Mouse (Mus musculus): ENCODE measurements at regions not wholly inside any gene's neighbourhood (a gene's known extent, or its start where the extent isn't known, plus 50 kb on each side); places are given as distances from the start of the nearest gene placed in this dataset.

DNA sequence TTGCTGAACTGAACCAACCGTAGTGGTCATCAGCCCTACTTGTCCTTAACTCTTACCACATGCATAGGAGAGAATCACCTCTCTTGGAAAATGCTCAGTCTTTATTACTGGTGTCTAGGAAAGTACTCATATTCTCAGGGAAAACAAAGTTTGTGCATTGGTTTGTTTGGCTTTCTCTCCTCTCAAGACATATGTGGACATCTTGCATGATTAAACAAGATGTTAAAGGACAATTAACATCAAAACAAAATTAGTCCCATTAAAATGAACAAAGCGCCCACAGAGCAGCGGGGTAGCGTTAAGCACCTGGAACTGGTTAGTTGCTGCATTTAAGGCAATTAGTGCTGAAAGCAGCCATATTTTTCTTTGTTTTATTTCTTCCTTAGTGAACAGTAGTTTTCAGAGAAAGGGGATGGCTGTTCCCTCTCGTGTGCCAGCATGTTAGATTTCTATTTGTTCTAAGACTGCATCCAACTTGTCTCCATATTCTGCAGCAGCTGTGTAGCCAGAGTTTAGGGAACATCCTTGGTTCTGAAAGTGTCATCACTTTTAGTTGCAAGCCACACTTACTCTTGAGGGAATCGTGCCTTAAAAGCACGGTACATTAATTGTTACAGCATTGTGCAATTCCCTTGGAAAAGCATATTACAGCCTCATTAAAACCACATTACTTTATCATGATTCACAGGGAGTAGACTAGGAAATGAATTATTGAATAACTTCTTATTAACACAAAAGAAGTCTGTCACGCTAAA is 137.7 kb downstream of the Ube2u start:
- Histone ChIP-seq H3K4me2 (replicated peaks) (no peak overlapping the region), H3K9ac (replicated peaks) (no peak overlapping the region), H3K27me3 (no peaks in the 10 kb centered on the region), H3K4me3 (no peak overlapping the region), H3K4me1 (peaks cover 12% of the 10 kb centered on the region), H3K27ac (replicated peaks) (0 out of 2 replicates have a peak overlapping the region, but pooled peaks have one; percentile 17), H3K36me3 (no peaks in the 10 kb centered on the region), H3K9me3 (no peaks in the 10 kb centered on the region)
- ATAC-seq (replicated peaks): peak; percentile 61
- WGBS: 33% methylated on average over 8 of the region's 8 CpGs

DNA sequence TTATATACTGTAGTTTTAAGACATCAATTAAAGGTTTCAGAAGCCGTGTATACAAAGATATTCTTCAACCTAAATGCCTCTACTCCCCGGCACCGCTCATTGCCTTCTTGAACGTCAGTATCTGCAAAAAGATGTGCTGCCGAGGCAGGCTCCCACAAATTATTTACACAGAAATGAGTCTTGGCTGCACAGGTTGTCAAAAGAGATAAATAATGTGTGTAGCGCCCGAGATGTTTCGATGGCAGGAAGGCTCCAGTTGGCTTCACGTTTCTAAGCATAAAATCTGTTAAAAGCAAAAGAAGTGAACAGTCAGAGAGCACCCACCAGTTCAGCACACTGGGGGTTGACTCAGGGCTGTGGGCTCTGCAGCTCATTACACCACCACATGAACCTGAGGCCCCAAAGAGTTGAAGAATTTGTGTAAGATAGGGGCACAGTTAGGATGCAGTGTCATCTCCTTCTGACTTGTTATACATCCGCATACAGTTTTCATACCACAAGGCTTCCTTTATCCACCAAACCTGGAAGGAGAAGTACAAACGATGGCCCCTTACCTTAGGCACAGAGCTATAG is 138.4 kb downstream of the Ube2u start:
- no peak overlapping the region for H3K9ac ChIP-seq (replicated peaks)
- no peak overlapping the region for H3K27ac ChIP-seq (replicated peaks)
- whole genome bisulfite sequencing: 51% methylated on average over 11 of the region's 11 CpGs
- no peaks in the 10 kb centered on the region for H3K27me3 ChIP-seq
- H3K36me3 ChIP-seq: no peaks in the 10 kb centered on the region
- ATAC-seq (replicated peaks): peak; percentile 35
- H3K9me3 ChIP-seq: no peaks in the 10 kb centered on the region
- no peak overlapping the region for H3K4me2 ChIP-seq (replicated peaks)
- H3K4me3 ChIP-seq: no peak overlapping the region
- peaks cover 12% of the 10 kb centered on the region for H3K4me1 ChIP-seq

DNA sequence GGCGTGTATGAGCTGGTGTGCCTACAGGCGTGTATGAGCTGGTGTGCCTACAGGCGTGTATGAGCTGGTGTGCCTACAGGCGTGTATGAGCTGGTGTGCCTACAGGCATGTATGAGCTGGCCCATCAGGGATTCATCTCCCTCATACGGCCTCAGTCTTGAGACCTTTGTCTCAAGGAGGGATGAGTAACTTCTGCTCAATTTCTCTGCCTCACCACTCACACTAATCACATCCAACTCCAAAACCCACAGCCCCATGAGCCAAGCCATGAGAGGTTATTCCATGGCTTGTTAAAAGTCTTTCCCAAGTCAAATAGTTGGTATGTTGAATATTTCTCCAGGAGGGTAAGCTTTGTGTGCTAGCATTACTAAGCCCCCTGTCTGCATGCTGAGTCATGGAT is 146.0 kb downstream of the Ube2u start:
- H3K9me3 ChIP-seq: no peaks in the 10 kb centered on the region
- H3K36me3 ChIP-seq: no peaks in the 10 kb centered on the region
- no peaks in the 10 kb centered on the region for H3K27me3 ChIP-seq
- H3K9ac ChIP-seq (replicated peaks): no peak overlapping the region
- H3K27ac ChIP-seq (replicated peaks): no peak overlapping the region
- ATAC-seq (replicated peaks): no peak
- no peak overlapping the region for H3K4me3 ChIP-seq
- no peaks in the 10 kb centered on the region for H3K4me1 ChIP-seq
- 91% methylated on average over 4 of the region's 5 CpGs for WGBS
- H3K4me2 ChIP-seq (replicated peaks): no peak overlapping the region

DNA sequence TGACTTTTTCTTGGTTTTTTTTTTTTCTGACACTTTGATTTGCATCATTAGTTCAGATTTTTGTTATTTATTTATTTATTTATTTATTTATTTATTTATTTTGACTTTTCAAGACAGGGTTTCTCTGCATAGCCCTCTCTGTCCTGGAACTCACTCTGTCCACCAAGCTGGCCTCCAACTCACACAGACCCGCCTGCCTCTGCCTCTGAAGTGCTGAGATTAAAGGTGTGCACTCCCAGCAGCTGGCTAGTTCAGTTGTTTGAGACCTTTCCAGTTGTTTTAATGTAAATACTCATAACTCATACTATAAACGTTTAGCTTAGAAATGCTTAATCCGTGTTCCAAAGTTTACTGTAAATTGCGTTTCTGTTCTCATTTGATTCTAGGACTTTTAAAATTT is 147.9 kb downstream of the Ube2u start:
- no peak overlapping the region for H3K27ac ChIP-seq (replicated peaks)
- 88% methylated on average over 4 of the region's 4 CpGs for WGBS
- H3K4me1 ChIP-seq: no peaks in the 10 kb centered on the region
- H3K9me3 ChIP-seq: no peaks in the 10 kb centered on the region
- no peaks in the 10 kb centered on the region for H3K27me3 ChIP-seq
- ATAC-seq (replicated peaks): no peak
- no peaks in the 10 kb centered on the region for H3K36me3 ChIP-seq
- no peak overlapping the region for H3K4me2 ChIP-seq (replicated peaks)
- no peak overlapping the region for H3K9ac ChIP-seq (replicated peaks)
- H3K4me3 ChIP-seq: no peak overlapping the region

DNA sequence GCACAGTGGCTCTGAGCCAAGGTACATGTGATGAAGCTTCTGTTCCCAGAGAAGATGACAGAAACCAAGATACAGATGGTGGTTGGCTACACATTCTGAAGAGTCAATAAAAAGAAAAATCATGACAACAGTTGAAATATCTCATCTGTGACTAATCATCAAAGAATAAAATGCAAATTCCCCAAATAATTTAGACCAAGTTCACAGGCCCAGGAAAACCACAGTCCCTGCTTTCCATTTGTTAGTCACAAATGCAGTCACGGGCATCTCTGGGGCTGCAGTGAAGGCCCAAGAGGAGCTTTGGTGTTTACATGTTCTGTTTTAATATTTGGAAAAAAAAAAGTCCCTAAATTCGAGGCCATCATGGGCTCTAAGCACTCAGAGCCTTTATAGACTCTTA is 142.1 kb upstream of the Cachd1 start:
- H3K36me3 ChIP-seq: no peaks in the 10 kb centered on the region
- no peaks in the 10 kb centered on the region for H3K4me1 ChIP-seq
- H3K27ac ChIP-seq (replicated peaks): no peak overlapping the region
- WGBS: 72% methylated on average over 2 of the region's 2 CpGs
- no peak overlapping the region for H3K4me2 ChIP-seq (replicated peaks)
- no peak overlapping the region for H3K4me3 ChIP-seq
- H3K9ac ChIP-seq (replicated peaks): no peak overlapping the region
- no peaks in the 10 kb centered on the region for H3K27me3 ChIP-seq
- peaks cover 7% of the 10 kb centered on the region; the same call in 1 of the 2 replicates for H3K9me3 ChIP-seq
- ATAC-seq (replicated peaks): no peak

DNA sequence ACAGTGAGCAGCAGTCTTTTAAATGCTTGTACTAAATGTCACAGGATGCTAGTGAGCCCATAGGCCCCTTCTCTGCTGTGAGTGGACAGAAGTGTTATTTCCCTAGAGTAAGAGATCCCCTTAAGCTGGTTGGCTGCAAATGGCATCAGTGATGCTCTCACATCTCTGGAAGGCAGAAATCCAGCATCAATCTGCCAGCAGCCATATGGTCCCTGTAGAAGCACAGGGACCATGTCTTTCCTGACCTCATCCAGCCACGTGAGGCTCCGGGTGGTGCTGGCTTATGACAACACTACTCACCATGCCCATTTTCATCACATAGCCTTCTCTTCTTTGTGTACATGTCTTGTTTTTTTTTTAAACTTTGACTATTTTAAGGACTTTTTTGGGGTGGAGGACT is 138.9 kb upstream of the Cachd1 start:
- Histone ChIP-seq H3K27ac (replicated peaks) (no peak overlapping the region), H3K36me3 (no peaks in the 10 kb centered on the region), H3K9ac (replicated peaks) (no peak overlapping the region), H3K4me3 (no peak overlapping the region), H3K4me2 (replicated peaks) (no peak overlapping the region), H3K9me3 (no peaks in the 10 kb centered on the region), H3K27me3 (no peaks in the 10 kb centered on the region), H3K4me1 (no peaks in the 10 kb centered on the region)
- WGBS: 85% methylated on average over 2 of the region's 2 CpGs
- no peak for ATAC-seq (replicated peaks)

DNA sequence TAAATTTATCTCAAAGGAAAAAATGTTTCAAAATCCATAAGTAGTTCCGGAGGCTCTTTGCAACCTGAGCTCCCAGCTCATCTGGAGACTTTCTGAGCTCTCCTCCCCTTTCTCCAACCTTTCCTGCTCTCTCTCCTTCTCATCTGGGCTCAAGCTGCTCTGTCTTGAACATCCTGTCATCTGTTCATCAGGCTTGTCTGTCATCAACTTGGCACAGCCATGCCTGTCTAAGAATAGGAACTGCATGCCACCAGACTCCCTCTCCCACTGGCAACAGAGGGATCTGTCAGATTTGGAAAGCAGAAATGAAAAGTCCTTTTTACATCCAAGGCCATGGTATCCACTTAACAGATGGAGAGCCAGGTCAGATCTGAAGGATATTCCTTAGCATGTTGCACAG is 115.3 kb upstream of the Cachd1 start:
- no peak; the same call in 1 of the 2 replicates for ATAC-seq (replicated peaks)
- H3K4me3 ChIP-seq: no peak overlapping the region
- H3K27me3 ChIP-seq: no peaks in the 10 kb centered on the region
- no peak overlapping the region for H3K9ac ChIP-seq (replicated peaks)
- WGBS: 71% methylated on average over 1 of the region's 1 CpGs
- no peak overlapping the region for H3K4me2 ChIP-seq (replicated peaks)
- H3K36me3 ChIP-seq: no peaks in the 10 kb centered on the region
- peaks cover 2% of the 10 kb centered on the region for H3K4me1 ChIP-seq
- no peaks in the 10 kb centered on the region for H3K9me3 ChIP-seq
- no peak overlapping the region for H3K27ac ChIP-seq (replicated peaks)

DNA sequence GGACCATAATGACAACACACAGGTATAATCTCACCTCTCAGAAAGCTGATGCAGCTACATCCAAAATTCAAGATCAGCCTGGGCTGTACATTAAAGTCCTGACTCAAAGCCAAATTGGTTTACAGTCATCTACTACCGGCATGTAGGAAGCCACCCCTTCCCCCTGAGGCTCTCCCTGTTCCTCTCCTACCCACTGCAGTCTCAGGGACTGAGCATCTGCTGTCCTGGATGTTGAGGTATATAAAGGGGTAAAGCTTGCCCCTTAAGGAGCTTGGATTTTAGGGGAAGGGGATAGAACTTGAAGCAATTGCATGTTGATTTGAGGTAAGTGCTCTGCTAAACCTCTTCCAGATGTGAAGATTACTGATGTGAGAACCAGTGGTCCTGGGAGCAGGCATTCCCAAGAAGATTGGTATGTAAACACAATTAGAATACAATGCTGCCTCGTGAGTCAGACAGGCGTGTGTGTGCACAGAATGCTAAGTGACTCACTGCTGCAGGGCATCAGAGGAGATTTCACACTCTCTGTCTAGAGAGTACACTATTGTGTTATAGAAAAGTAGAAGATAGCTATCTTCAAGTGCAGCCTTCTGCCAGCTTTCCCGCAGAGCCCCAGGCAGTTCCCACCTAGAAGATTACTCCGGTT is 111.7 kb upstream of the Cachd1 start:
- 32% methylated on average over 5 of the region's 5 CpGs for WGBS

DNA sequence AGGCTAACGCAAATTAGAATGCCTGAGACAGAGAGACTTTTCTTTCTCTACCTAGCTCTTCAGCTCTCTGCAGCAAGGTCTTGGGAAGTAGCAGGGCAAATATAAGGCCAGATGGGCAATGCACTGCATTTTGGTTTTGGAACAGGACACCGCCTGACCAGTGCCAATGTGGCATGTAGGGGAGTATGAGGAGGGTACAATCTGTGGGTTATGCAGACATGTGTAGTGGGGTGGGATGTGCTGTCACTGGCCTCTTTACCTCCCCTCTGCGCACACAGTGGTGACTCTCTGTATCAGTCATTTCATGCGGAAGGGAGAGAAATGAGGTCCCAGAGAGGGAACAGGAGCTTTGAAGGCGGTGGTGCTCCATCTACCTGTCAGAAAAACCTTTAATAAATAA is 105.9 kb upstream of the Cachd1 start:
- no peaks in the 10 kb centered on the region for H3K36me3 ChIP-seq
- ATAC-seq (replicated peaks): no peak
- no peak overlapping the region for H3K4me3 ChIP-seq
- 78% methylated on average over 5 of the region's 5 CpGs for WGBS
- no peaks in the 10 kb centered on the region for H3K27me3 ChIP-seq
- no peak overlapping the region for H3K9ac ChIP-seq (replicated peaks)
- H3K9me3 ChIP-seq: no peaks in the 10 kb centered on the region
- no peak overlapping the region for H3K4me2 ChIP-seq (replicated peaks)
- no peaks in the 10 kb centered on the region for H3K4me1 ChIP-seq
- no peak overlapping the region for H3K27ac ChIP-seq (replicated peaks)

More for the DNA sequence above, 111.7 kb upstream of the Cachd1 start:
- ATAC-seq (replicated peaks): no peak
- Histone ChIP-seq H3K4me2 (replicated peaks) (no peak overlapping the region), H3K4me1 (peaks cover 2% of the 10 kb centered on the region), H3K27ac (replicated peaks) (no peak overlapping the region), H3K36me3 (no peaks in the 10 kb centered on the region), H3K9ac (replicated peaks) (no peak overlapping the region), H3K27me3 (no peaks in the 10 kb centered on the region), H3K4me3 (no peak overlapping the region), H3K9me3 (no peaks in the 10 kb centered on the region)

DNA sequence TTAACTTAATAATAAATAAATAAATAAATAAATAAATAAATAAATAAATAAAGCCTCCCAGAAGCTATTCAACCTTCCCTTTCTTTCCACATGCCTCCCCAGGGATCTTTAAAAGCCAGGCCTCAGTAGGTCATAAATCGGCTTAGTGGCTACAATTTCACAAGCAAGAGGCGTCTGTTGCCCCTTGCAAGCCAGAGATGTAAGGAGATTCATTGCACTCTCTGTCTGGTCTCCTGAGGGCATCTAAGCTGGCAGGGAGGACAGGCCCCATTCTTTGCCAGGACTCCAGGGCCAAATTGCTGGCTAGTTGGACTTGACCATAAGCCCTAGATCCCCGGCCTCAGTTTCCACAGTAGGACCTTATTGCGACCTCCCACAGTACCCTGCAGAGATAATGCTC is 101.6 kb upstream of the Cachd1 start:
- H3K27me3 ChIP-seq: no peaks in the 10 kb centered on the region
- no peak overlapping the region for H3K4me2 ChIP-seq (replicated peaks)
- 89% methylated on average over 4 of the region's 4 CpGs for WGBS
- ATAC-seq (replicated peaks): no peak
- H3K9ac ChIP-seq (replicated peaks): no peak overlapping the region
- H3K27ac ChIP-seq (replicated peaks): no peak overlapping the region
- H3K4me3 ChIP-seq: no peak overlapping the region
- H3K36me3 ChIP-seq: no peaks in the 10 kb centered on the region
- no peaks in the 10 kb centered on the region for H3K4me1 ChIP-seq
- no peaks in the 10 kb centered on the region for H3K9me3 ChIP-seq

DNA sequence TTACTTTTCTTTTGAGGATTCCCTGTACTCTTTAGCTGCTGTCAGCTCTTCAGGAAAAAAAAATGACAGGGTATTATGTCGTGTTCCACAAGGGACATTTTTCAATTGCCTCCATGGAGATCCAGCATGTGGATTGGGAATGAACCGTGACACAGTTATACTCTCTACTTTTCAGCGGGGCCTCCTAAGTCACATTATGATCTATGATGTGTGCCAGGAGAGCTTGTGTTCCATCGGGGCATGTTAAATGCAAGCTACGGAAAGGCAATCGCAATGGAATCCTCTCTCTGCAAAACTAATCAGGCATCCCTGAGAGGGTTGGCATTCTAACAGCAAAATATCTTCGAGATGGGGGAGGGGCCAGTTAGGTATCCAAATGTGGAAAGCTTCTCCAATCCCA is 92.7 kb upstream of the Cachd1 start:
- Histone ChIP-seq H3K36me3 (no peaks in the 10 kb centered on the region), H3K4me3 (no peak overlapping the region), H3K9ac (replicated peaks) (no peak overlapping the region), H3K27me3 (no peaks in the 10 kb centered on the region), H3K9me3 (no peaks in the 10 kb centered on the region), H3K27ac (replicated peaks) (no peak overlapping the region), H3K4me1 (no peaks in the 10 kb centered on the region), H3K4me2 (replicated peaks) (no peak overlapping the region)
- no peak for ATAC-seq (replicated peaks)
- 81% methylated on average over 7 of the region's 7 CpGs for WGBS

DNA sequence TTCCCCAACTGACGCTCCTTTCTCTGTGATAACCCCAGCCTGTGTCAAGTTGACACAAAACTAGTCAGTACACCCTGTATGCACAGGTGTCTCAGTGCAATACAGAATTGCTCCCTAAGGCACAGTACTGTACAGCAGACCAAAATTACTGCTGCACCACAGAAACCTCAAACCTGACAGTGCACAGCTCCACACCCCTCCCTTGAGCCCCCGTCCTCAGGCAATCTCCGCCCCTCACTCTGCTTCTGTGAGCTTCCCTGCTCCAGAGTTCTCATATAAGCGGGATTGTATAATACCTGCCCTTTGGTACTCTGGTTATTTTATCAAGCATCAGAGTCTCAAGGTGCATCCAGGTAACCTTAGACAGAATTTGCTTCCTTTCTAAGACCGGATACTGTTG is 76.5 kb upstream of the Cachd1 start:
- Histone ChIP-seq H3K27me3 (no peaks in the 10 kb centered on the region), H3K4me2 (replicated peaks) (no peak overlapping the region), H3K36me3 (no peaks in the 10 kb centered on the region), H3K4me3 (no peak overlapping the region), H3K4me1 (no peaks in the 10 kb centered on the region), H3K9ac (replicated peaks) (no peak overlapping the region), H3K27ac (replicated peaks) (no peak overlapping the region), H3K9me3 (no peaks in the 10 kb centered on the region)
- no peak for ATAC-seq (replicated peaks)
- 85% methylated on average over 5 of the region's 5 CpGs for WGBS
